Mouse (Mus musculus): ENCODE data around the gene Kcnk1. TPM values are rescaled to one million over a fixed set of nuclear protein-coding genes. Genes with fewer than 3 reads are reported as not detected.

The Kcnk1 gene
- polyA plus RNA-seq, 1 experiment from 2014 or later: 25.4 TPM

- no peaks in the 10 kb centered on the region for H3K36me3 ChIP-seq
- H3K4me1 ChIP-seq: no peaks in the 10 kb centered on the region
- no peak overlapping the region for H3K9ac ChIP-seq
- no peak overlapping the region for H3K4me3 ChIP-seq (replicated peaks)
- ATAC-seq (ENCODE audit: insufficient number of reproducible peaks, low FRiP score, low TSS enrichment, low read depth): no peak
- H3K4me2 ChIP-seq (replicated peaks): no peak overlapping the region
- no peaks in the 10 kb centered on the region for H3K27me3 ChIP-seq
- H3K27ac ChIP-seq (replicated peaks): no peak overlapping the region
- no peaks in the 10 kb centered on the region for H3K9me3 ChIP-seq (replicated peaks)
- 81% methylated on average over 8 of the region's 8 CpGs for WGBS
Measured at GRCm38 (mm10) chr8:126021932-126022331, 27.0 kb downstream of the Kcnk1 start.

- Histone ChIP-seq H3K4me1 (0 out of 2 replicates have a peak, but pooled peaks cover 3% of the 10 kb centered on the region), H3K9me3 (replicated peaks) (no peaks in the 10 kb centered on the region), H3K4me2 (replicated peaks) (no peak overlapping the region), H3K27me3 (no peaks in the 10 kb centered on the region), H3K27ac (replicated peaks) (no peak overlapping the region), H3K36me3 (no peaks in the 10 kb centered on the region), H3K4me3 (replicated peaks) (no peak overlapping the region), H3K9ac (no peak overlapping the region)
- ATAC-seq (ENCODE audit: insufficient number of reproducible peaks, low FRiP score, low TSS enrichment, low read depth): no peak
- 67% methylated on average over 3 of the region's 3 CpGs for WGBS
Measured at GRCm38 (mm10) chr8:126023706-126024305, 28.8 kb downstream of the Kcnk1 start.

GRCm38 (mm10) chr8:126024891-126025290 lies 29.9 kb downstream of the Kcnk1 start:
- 0 out of 2 replicates have a peak, but pooled peaks cover 3% of the 10 kb centered on the region for H3K4me1 ChIP-seq
- H3K4me2 ChIP-seq (replicated peaks): no peak overlapping the region
- no peak for ATAC-seq (ENCODE audit: insufficient number of reproducible peaks, low FRiP score, low TSS enrichment, low read depth)
- no peak overlapping the region for H3K4me3 ChIP-seq (replicated peaks)
- no peaks in the 10 kb centered on the region for H3K9me3 ChIP-seq (replicated peaks)
- no peak overlapping the region for H3K9ac ChIP-seq
- H3K27me3 ChIP-seq: no peaks in the 10 kb centered on the region
- no peak overlapping the region for H3K27ac ChIP-seq (replicated peaks)
- WGBS: 89% methylated on average over 16 of the region's 16 CpGs
- no peaks in the 10 kb centered on the region for H3K36me3 ChIP-seq

DNA sequence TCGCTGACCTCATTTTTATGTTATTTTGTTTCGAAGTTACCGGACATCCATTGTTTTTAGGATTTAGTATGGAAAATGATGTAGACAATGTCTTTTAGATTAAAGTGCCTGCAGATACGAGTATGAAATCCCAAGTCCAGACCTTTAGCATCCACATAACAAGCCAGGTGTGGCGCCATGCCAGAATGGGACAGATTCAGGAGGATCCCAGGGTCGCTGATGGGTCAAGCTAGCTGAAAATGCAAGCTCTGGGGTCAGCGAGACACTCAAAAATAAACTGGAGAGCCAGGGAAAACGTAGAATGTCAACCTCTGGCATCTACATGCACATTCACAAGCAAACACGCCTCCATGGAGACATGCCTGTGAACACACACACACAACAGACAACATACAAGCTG lies 31.2 kb downstream of the Kcnk1 start:
- no peaks in the 10 kb centered on the region for H3K27me3 ChIP-seq
- H3K4me3 ChIP-seq (replicated peaks): no peak overlapping the region
- no peaks in the 10 kb centered on the region for H3K9me3 ChIP-seq (replicated peaks)
- 0 out of 2 replicates have a peak, but pooled peaks cover 3% of the 10 kb centered on the region for H3K4me1 ChIP-seq
- H3K9ac ChIP-seq: no peak overlapping the region
- 89% methylated on average over 9 of the region's 9 CpGs for WGBS
- H3K27ac ChIP-seq (replicated peaks): no peak overlapping the region
- H3K4me2 ChIP-seq (replicated peaks): no peak overlapping the region
- no peak for ATAC-seq (ENCODE audit: insufficient number of reproducible peaks, low FRiP score, low TSS enrichment, low read depth)
- H3K36me3 ChIP-seq: no peaks in the 10 kb centered on the region

DNA sequence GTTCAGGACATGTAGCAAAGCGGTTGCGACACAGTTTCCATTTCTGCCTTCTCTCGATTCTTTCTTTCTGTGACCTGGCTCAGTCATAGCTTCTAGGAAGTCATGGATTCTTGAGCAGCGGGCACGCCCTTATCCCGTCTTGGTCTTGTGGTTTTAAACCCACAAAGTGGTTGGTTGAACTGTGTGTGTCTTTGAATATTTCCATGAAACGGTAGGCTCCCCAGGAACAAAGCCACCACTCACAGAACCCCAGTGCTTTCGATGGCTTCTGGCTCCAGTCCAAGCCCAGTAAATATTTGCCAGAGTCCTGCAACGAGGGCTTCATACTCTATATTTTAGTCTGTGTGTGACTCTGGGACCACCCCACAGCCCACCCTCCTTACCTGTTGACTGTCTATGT lies 31.6 kb downstream of the Kcnk1 start:
- ATAC-seq (ENCODE audit: insufficient number of reproducible peaks, low FRiP score, low TSS enrichment, low read depth): 0 out of 2 replicates have a peak, but pooled peaks have one; percentile 34
- 0 out of 2 replicates have a peak, but pooled peaks cover 3% of the 10 kb centered on the region for H3K4me1 ChIP-seq

GRCm38 (mm10) chr8:126027486-126027885 lies 32.5 kb downstream of the Kcnk1 start:
- H3K4me3 ChIP-seq (replicated peaks): no peak overlapping the region
- H3K9me3 ChIP-seq (replicated peaks): no peaks in the 10 kb centered on the region
- 70% methylated on average over 6 of the region's 6 CpGs for WGBS
- no peaks in the 10 kb centered on the region for H3K36me3 ChIP-seq
- H3K4me2 ChIP-seq (replicated peaks): no peak overlapping the region
- ATAC-seq (ENCODE audit: insufficient number of reproducible peaks, low FRiP score, low TSS enrichment, low read depth): no peak
- H3K4me1 ChIP-seq: 0 out of 2 replicates have a peak, but pooled peaks cover 4% of the 10 kb centered on the region
- H3K27ac ChIP-seq (replicated peaks): no peak overlapping the region
- H3K9ac ChIP-seq: no peak overlapping the region
- no peaks in the 10 kb centered on the region for H3K27me3 ChIP-seq

More for the DNA sequence above, 31.6 kb downstream of the Kcnk1 start:
- Histone ChIP-seq H3K27me3 (no peaks in the 10 kb centered on the region), H3K27ac (replicated peaks) (no peak overlapping the region), H3K9me3 (replicated peaks) (no peaks in the 10 kb centered on the region), H3K4me2 (replicated peaks) (no peak overlapping the region), H3K36me3 (no peaks in the 10 kb centered on the region), H3K4me3 (replicated peaks) (no peak overlapping the region), H3K9ac (no peak overlapping the region)
- WGBS: 57% methylated on average over 9 of the region's 9 CpGs

DNA sequence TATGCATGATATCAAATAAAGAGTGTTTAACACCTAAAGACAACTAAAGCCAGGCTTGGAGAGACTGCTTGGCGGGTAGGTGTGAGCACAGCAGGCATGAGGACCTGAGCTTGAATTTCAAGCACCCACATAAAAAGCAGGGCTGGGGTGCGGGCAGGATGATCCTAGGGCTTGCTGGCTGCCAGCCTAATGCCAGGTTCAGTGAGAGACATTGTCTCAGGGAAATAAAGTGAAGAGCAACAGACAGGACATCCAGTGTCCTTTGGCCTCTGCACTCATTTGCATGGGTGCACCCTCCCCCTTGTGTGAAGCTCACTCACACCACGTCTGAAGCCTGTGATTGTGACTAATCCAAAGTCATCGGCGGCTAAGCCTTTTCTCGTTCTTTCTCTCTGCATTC lies 34.0 kb downstream of the Kcnk1 start:
- Histone ChIP-seq H3K27ac (replicated peaks) (no peak overlapping the region), H3K4me2 (replicated peaks) (no peak overlapping the region), H3K9ac (no peak overlapping the region), H3K4me3 (replicated peaks) (no peak overlapping the region), H3K27me3 (no peaks in the 10 kb centered on the region), H3K36me3 (no peaks in the 10 kb centered on the region), H3K9me3 (replicated peaks) (no peaks in the 10 kb centered on the region), H3K4me1 (0 out of 2 replicates have a peak, but pooled peaks cover 11% of the 10 kb centered on the region)
- no peak for ATAC-seq (ENCODE audit: insufficient number of reproducible peaks, low FRiP score, low TSS enrichment, low read depth)
- 73% methylated on average over 6 of the region's 6 CpGs for WGBS

GRCm38 (mm10) chr8:126032776-126033175 lies 37.8 kb downstream of the Kcnk1 start:
- H3K4me3 ChIP-seq (replicated peaks): no peak overlapping the region
- H3K36me3 ChIP-seq: no peaks in the 10 kb centered on the region
- H3K9me3 ChIP-seq (replicated peaks): no peaks in the 10 kb centered on the region
- ATAC-seq (ENCODE audit: insufficient number of reproducible peaks, low FRiP score, low TSS enrichment, low read depth): no peak; the same call in 1 of the 2 replicates
- WGBS: 51% methylated on average over 6 of the region's 6 CpGs
- H3K4me1 ChIP-seq: 0 out of 2 replicates have a peak, but pooled peaks cover 11% of the 10 kb centered on the region
- H3K4me2 ChIP-seq (replicated peaks): no peak overlapping the region
- no peak overlapping the region for H3K27ac ChIP-seq (replicated peaks)
- no peak overlapping the region for H3K9ac ChIP-seq
- H3K27me3 ChIP-seq: no peaks in the 10 kb centered on the region

DNA sequence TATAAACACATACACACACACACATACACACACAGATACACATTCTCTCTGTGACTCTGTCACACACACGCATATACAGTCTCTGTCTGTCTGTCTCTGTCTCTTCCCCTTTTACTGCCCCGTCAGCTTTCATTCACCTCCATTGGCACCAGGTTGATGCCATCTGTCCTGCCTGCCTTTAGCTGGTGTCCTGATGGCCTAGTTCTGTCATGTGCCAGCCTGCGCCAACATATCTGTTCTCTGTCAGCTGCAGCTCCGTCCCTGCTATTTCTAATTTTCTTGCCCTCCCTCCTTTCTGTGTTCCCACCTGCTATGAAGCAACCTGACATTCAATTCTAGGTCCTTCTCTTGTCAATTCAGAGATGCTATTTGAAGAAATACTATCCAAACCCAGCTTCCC lies 40.1 kb downstream of the Kcnk1 start:
- H3K9ac ChIP-seq: no peak overlapping the region
- no peak overlapping the region for H3K4me3 ChIP-seq (replicated peaks)
- H3K36me3 ChIP-seq: no peaks in the 10 kb centered on the region
- H3K4me1 ChIP-seq: 0 out of 2 replicates have a peak, but pooled peaks cover 8% of the 10 kb centered on the region
- no peaks in the 10 kb centered on the region for H3K9me3 ChIP-seq (replicated peaks)
- WGBS: 86% methylated on average over 4 of the region's 4 CpGs
- no peaks in the 10 kb centered on the region for H3K27me3 ChIP-seq
- no peak overlapping the region for H3K27ac ChIP-seq (replicated peaks)
- ATAC-seq (ENCODE audit: insufficient number of reproducible peaks, low FRiP score, low TSS enrichment, low read depth): no peak
- H3K4me2 ChIP-seq (replicated peaks): no peak overlapping the region

DNA sequence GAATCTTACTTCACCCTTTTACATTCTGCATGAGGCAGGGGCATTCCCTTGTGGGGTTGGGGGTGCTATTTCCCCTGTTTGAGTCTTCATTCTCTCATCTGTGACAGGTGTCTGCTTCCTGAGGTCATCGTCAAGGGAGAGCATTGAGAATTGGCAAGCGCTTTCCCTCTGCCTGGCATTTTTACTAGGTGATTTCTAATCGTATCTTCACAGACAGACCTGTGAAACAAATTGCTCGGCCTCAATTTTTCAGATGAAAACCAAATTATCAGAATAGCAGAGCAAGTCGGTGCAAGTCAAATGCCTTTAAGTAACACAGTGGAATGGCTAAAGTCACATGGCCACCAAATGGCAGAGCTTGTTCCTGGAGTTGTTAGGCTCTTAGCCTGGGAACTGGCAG lies 41.4 kb downstream of the Kcnk1 start:
- 0 out of 2 replicates have a peak, but pooled peaks cover 8% of the 10 kb centered on the region for H3K4me1 ChIP-seq
- no peak for ATAC-seq (ENCODE audit: insufficient number of reproducible peaks, low FRiP score, low TSS enrichment, low read depth)
- H3K9ac ChIP-seq: no peak overlapping the region
- 64% methylated on average over 5 of the region's 5 CpGs for WGBS
- H3K27ac ChIP-seq (replicated peaks): no peak overlapping the region
- no peak overlapping the region for H3K4me3 ChIP-seq (replicated peaks)
- H3K9me3 ChIP-seq (replicated peaks): no peaks in the 10 kb centered on the region
- H3K27me3 ChIP-seq: no peaks in the 10 kb centered on the region
- H3K36me3 ChIP-seq: no peaks in the 10 kb centered on the region
- no peak overlapping the region for H3K4me2 ChIP-seq (replicated peaks)

DNA sequence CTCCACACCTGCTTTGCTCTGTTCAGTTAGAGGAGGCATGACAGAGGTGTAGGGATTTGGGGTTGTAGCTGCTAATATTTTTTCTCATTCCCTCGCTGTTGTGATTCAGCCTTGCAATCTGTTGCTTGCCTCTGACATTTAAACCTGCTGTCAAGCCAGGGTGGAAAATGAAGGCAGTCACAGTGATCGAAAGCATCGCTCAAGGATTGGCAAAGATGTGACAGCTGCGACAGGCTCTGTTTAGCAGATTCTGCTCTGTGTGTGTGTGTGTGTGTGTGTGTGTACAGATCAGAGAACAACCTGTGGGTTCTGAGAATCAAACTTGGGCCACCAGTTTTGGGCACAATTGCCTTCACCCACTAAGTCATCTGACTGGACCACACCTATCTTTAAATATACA lies 50.8 kb downstream of the Kcnk1 start:
- WGBS: 70% methylated on average over 4 of the region's 4 CpGs
- Histone ChIP-seq H3K4me2 (replicated peaks) (no peak overlapping the region), H3K4me3 (replicated peaks) (no peak overlapping the region), H3K9ac (no peak overlapping the region), H3K27me3 (no peaks in the 10 kb centered on the region), H3K27ac (replicated peaks) (no peak overlapping the region), H3K36me3 (no peaks in the 10 kb centered on the region), H3K4me1 (no peaks in the 10 kb centered on the region), H3K9me3 (replicated peaks) (no peaks in the 10 kb centered on the region)
- ATAC-seq (ENCODE audit: insufficient number of reproducible peaks, low FRiP score, low TSS enrichment, low read depth): no peak

DNA sequence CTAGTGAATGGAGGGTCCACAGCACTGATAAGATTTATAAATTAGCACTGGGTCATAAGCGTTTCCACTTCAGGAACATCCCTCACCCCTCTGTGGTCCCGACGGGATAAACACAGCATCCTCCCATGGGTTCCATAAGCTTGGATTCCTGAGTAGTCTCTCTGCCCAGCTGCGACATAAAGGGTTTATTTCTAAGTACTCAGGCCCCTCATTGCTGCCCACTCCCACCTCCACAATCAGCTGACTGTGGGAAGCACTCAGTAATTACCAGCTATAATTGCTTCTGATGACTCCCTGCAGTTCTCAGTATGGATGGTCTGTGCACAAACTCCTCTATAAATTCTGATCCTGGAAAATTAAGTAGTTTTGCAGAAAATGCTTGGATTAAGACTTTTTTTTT lies 58.9 kb downstream of the Kcnk1 start:
- Histone ChIP-seq H3K36me3 (no peaks in the 10 kb centered on the region), H3K4me3 (replicated peaks) (no peak overlapping the region), H3K27me3 (no peaks in the 10 kb centered on the region), H3K9me3 (replicated peaks) (no peaks in the 10 kb centered on the region), H3K4me2 (replicated peaks) (no peak overlapping the region), H3K27ac (replicated peaks) (no peak overlapping the region), H3K4me1 (no peaks in the 10 kb centered on the region), H3K9ac (no peak overlapping the region)
- WGBS: 67% methylated on average over 4 of the region's 4 CpGs
- ATAC-seq (ENCODE audit: insufficient number of reproducible peaks, low FRiP score, low TSS enrichment, low read depth): no peak
